Mouse (Mus musculus): ENCODE results near the gene Ralgds.
A peak's percentile ranks its signal among the peaks of the same experiment; 100 is the strongest.
"Not testable (repeated sequence)": the region's sequence is repeated elsewhere in the genome, so short reads cannot be mapped to it uniquely, and the experiment has no call there.

Ralgds gene

DNA sequence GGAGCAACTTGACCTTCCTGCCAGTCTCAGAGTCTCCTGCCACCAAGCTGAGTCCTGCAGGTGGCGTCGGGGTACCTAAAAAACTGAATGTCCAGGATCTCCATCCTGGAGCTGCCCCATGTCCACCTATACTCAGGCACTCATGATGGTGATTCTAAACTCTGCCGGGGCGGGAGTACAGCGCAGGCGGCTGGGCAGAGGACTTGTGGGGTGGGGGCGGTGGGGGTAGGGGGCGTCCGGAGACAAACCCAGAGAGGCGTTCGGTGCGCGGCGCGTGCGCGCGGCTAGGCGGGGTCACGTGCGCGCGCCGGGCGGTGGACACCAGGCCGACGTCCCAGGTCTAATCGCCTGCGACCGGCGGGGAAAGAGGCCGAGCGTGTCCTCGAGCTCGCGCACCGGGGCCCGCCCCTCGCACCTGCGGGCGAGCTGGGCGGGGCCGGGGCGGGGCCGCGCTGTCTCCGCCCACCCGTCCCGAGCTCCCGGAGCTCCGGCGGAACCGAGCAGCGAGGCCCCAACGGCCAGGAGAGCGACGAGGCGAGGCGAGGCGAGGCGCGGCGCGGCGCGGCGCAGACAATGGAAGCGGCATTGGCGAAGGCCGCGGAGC is at the start of gene Ralgds:
Gene Ralgds, plus strand, starts transcription at position 328 of the 604 bp plus-strand sequence.
- no peak for DNase-seq (ENCODE audit: low read depth)

DNA sequence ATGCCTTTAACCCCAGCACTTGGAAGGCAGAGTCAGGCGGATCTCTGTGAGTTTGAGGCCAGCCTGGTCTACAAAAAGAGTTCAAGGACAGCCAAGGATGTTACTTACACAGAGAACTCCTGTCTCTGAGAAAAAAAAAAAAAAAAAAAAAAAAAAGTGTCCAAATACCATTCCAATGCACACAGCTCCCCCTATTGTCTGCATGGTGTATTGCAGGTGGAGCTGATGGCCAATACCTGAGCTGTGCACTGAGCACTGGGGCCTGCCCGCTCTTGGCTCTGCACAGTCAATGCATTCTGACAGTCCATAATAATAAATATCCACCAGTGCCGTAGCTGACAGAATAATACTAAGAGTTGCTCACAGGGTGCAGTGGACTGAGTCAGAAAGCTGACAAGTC is 49.0 kb upstream of the Ralgds start:
- peak; percentile 76 for DNase-seq (ENCODE audit: low read depth)

DNA sequence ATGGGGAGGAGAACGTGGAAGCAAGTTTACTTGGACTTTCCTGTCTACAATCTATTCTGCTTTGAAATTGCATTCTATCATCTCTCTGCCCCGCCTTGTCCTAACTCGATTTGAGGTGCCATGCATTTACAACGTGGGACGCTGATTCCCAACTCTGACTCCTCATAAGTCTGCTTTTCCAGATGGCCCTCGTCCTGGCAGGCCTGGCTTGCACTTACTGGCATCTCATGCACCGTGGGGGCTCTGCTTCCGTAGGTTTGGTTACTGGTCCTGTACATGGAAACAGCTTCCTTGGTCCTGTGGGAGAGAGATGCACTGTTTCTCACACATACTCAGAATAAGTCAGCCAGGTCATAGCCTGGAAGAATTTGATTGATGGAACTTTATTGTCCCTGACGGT is 48.0 kb upstream of the Ralgds start:
- DNase-seq (ENCODE audit: low read depth) = no peak

DNA sequence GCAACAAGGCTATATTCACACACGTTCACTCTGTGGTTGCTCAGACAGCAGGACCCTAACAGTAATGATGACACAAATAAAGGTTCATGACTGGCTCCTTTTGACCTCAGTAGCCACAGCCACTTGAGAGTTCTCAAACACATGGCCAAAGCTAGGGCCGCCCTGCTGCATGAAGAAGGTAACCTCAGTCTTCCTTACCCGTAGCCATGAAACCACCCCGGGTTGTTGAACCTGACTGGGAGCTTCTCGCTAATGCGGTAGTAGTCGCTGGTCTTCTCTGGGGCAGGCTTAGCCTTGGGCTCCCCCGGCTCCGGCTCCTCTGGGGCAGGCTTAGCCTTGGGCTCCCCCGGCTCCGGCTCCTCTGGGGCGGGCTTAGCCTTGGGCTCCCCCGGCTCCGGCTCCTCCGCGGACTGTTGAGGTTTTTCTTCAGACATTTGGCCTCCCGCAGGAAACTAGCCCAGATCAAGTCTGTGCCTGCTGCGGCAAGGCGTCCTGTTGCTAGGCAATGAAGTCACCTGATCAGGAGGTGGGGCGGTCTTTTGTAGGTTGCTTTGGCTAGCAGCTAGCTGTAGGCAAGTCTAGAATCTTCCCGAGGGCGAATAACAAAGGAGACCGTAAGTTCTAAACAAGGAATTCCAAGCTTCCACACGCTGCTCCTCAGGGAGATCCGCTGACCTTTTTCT is 46.9 kb upstream of the Ralgds start, which contains the start of gene 1700007K13Rik:
Gene 1700007K13Rik, minus strand, starts transcription at position 497 of the 683 bp plus-strand sequence.
- peak; percentile 63 for DNase-seq (ENCODE audit: low read depth)

DNA sequence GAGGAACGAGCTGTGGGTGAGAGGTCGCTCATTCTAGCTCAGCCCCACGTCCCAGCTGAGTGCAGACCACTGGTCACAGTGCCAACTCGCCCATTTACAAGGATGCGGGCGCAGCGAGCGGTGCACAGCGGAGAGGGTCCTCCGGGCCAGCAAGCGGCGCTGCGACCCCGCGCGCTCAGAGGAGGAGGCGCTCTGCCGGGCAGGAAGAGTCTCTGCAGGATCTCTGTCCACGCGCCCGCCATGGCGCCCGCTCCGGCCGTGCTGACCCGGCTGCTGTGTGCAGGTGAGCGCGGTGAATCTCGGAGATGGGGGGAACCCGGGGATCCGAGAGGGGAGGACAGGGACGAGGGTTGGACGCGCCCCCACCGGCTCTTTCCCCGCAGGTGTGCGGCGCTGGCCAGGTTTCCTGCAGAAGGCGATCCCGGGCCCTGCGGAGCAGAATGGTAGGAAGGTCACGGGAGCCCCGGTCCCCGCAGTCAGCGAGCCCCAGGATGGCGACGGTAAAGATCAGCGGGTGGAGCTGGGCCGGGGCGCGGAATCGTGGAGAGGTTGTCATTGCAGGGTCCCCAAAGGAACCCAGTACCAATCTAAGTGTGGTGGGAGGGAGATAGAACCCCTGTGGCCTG is 45.0 kb upstream of the Ralgds start, which contains the start of gene Mrps2:
Gene Mrps2, plus strand, starts transcription at position 207 of the 626 bp plus-strand sequence.
- peak; percentile 93 for DNase-seq (ENCODE audit: low read depth)

DNA sequence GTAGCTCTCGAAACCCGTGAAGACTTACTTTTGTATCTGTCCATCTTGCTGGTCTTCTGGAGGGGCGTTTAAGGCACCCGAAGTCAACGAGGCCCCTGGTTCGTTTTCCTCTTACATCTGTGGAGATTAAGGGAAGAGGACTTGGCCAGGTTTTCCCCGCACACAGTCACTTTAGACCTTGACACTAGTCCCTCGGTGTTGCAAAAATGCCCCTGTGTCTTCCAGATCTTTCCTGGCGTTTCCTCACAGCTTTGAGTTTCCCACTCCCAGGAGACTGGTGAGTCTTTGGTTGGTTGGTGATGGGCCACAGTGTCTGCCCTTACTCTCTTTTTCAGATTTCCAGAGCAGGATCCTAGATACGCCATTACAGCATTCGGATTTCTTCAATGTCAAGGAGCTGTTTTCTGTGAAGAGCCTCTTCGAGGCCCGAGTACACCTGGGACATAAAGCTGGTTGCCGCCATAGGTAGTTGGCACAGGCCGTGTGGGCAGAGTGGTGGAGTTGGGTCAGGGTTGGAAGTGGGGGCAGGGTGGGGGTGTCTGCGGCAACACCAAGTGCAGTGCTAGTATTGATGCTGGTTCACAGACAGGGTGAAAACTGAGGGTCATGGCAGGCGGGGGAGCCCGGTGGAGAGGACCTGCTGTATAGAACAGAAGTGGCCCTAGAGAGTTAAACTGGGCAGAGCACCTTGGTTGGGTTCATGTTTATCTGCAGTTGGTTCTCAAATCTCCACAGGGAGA is 44.3 kb upstream of the Ralgds start:
- peak; percentile 12 for DNase-seq (ENCODE audit: low read depth)

DNA sequence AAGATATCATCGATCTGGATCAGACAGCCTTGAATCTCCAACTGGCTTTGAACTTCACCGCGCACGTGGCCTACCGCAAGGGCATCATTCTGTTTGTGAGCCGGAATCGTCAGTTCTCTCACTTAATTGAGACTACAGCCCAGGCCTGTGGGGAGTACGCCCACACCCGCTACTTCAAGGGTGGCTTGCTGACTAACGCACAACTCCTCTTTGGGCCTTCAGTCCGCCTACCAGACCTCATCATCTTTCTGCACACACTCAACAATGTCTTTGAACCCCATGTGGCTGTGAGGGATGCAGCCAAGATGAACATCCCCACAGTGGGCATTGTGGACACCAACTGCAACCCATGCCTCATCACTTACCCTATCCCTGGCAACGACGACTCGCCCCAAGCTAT is 43.5 kb upstream of the Ralgds start:
- no peak for DNase-seq (ENCODE audit: low read depth)

DNA sequence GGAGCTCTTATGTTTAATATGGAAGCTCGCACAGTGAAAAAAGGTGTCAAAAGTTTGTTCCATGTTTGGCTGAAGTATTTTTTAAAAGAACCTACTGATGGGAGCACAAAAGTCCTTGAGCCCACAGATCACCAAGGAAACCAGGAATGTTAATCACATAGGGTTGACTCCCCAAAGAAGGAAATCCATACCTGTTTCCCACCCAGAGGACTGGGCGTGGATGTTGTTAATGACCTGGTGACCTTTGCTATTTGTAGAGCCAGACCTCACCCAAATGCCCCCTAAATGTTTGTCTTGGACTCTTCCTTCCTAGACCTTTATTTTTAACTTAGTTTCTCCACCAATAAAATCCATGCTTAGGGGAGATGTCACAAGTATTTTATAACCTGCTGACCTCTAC is 42.3 kb upstream of the Ralgds start:
- no peak for DNase-seq (ENCODE audit: low read depth)

DNA sequence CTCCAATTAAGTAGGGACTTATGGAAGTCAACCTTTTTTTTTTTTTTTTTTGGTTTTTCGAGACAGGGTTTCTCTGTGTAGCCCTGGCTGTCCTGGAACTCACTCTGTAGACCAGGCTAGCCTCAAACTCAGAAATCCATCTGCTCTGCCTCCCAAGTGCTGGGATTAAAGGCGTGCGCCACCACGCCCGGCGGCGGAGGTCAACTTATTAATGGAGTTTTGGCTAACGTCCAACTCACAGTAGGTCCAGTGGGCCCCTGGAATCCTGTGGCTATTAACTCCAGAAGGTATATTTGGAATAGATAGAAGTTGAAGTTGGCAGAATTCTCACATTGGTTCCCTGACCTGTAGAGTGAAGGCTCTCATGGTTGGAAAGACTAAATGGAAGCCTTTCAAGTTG is 40.9 kb upstream of the Ralgds start:
- not testable (repeated sequence) for DNase-seq (ENCODE audit: low read depth)

DNA sequence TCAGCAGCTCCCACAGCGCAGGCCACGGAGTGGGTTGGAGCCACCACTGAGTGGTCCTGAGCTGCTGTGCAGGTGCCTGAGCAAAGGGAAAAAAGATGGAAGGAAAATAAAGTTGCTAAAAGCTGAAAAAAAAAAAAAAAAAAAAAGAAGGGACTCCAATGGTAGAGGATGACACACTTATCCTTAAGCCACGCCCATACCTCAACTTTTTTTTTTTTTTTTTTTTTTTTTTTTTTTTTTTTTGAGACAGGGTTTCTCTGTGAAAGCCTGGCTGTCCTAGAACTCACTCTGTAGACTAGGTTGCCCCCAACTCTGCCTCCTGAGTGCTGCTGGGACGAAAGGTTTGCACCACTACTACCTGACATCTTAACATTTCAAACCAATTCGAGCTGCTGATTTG is 34.9 kb upstream of the Ralgds start:
- DNase-seq (ENCODE audit: low read depth) = not testable (repeated sequence)

DNA sequence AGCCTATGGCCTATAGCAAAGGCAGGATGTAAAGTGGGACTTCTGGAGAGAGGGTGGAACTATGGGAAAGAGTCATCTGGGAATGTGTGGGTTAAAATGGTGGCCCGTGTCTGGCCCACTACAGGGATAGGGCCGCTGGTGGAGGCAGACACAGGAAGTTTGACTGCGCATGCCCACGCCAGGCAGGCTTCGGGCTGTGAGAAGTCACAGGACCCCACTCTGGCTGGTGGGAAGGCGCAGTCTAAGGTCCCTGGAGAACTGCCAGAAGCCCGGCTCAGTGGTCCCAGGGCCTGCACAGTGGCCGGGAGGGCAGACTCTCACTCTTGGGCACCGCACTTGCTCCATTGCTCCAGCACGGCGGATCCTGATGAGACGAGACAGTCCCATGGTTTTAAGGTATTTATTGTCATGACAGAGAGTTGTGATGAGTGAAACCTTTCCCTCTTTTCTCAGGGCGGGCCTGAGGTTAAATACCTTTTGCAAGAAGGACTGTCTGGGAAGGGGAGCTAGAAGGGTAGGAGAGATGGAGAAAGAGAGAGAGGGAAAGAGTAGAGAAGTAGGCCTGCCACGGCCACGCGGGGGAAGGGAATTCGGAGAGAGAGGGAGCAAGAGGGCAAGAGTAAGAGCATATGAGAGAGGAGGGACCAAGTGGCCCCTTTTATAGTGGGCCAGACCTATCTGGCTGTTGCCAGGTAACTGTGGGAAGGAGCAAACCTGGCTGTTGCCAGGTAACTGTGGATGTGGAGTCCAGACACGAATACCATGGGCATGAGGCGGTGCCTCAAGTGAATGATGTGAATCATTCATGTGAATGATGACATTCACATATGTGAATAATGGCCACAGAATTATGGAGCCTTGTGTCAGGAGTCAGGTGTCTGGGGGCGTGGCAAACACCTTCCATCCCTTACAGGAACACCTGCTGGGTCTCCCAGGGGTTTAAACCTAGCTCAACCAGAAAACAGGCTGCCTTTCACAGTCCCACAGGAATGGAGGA is 33.4 kb upstream of the Ralgds start:
- no peak for DNase-seq (ENCODE audit: low read depth)

DNA sequence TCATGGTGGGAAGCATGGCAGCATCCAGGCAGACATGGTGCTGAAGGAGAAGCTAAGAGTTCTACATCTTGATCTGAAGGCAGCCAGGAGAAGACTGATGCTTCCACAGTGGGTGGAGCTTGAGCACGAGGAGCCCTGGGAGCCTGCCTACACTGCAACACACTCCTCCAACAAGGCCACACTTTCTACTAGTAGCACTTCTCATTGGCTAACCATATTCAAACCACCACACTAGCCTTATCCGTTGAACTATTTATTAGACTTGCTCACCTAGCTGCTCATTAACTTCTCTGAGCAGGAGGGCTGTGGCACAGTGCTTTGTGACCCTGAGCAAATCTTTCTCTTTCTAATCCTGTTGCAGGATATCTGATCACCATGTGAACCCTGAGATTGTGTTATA is 29.1 kb upstream of the Ralgds start:
- no peak for DNase-seq (ENCODE audit: low read depth)

DNA sequence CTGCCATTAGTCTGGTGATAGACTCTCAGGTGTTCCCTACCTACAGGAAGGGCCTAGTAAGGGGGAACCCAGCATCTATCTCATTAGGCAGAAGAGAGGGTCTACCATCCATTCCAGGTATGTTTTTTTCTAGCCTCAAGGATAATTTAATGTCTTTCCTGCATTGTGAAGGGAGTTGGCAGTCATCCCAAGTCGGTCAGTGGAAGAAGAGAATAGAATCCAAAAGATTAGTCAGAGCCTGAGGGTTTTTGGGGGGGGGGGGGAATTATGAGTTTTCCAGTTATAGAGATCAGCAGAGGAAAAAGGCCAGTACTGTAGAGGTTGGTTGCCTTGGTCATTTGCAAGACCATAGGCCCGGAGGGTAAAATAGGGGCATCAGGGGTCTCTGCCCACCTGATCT is 18.4 kb upstream of the Ralgds start:
- DNase-seq (ENCODE audit: low read depth) = peak; percentile 86

DNA sequence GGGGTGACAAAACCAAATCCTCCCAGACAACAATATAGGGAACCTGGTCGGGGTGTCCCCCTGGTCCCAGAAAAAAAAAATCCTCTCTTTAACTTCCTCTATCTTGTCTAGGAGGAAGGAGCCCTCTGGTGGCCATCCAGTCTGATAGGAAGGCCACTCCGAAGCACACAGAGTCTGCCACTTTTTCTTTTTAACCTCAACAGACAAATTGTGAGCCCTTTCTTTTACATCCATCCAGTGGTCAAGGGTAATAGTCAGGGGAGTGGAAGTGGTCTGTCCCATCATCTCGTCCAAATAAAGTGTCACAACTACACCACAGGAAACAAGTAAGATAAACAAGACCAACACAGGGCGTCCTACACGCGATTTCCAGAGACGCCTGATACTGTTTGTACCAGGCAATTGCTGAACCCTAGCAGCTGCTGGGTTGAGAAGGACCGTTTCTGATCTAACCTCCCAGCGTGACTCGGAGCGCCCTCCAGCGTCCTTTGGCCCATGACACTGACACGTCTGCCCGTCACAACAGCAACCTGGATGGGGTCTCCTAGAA is 17.6 kb upstream of the Ralgds start:
- DNase-seq (ENCODE audit: low read depth) = peak; percentile 55

DNA sequence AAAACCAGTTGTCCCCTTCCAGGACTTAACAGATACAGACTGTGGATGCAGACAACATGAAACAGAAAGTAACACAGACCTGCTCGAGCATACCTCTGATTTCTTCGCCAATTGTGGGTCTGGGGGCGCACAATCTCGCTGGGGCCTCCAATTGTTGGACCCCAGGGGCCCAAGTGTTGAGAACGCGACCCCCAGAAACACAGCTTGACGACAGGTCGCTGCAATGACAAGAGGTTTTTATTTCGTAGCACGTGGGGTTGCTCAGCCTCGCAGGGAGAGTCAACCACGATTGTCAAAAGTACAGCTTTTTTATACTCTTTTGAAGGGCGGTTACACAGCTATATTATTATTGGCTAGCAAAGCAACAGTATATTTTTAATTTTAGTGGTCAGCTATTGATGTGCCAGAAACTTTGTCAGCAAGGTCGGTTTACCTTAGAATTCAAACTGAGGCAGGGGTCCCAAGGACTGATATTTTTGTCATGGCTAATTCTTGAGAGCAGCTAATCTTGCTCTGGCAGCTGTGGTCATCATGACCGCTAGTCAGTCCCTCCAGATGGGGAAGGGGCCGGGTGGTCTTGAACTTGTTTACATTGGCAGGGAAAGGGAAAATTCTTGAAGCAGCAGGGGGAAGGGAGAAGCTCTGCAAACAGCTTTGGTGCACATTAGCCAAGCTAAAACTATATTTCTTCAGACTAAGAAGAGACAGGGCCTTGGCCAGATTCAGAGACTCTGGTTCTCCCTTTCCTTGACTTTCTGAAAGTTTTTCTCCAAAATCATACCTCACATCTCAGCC is 16.9 kb upstream of the Ralgds start:
- DNase-seq (ENCODE audit: low read depth) = no peak

DNA sequence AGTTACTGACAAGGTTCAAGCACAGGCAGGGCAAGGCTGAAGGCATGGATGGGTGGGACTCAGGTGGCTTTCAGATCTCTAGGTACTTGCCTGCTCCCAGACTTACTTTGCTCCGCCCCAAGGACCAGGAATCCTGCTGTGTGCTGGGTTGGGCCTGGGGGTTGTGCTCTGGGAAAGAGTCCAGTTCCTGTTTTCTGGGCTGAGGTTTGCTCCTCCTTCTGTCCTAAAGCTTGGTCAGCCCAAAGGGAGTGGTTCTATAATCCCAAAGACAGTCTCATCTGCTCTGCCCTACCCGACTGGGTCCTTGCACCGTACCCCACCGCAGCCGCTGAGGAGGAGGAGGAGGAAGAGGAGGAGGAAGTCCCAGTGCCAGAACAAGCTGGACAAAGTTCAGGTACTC is 16.3 kb upstream of the Ralgds start, which contains the start of gene Gbgt1:
Gene Gbgt1, plus strand, starts transcription at position 221 of the 400 bp plus-strand sequence.
- peak; percentile 23 for DNase-seq (ENCODE audit: low read depth)

DNA sequence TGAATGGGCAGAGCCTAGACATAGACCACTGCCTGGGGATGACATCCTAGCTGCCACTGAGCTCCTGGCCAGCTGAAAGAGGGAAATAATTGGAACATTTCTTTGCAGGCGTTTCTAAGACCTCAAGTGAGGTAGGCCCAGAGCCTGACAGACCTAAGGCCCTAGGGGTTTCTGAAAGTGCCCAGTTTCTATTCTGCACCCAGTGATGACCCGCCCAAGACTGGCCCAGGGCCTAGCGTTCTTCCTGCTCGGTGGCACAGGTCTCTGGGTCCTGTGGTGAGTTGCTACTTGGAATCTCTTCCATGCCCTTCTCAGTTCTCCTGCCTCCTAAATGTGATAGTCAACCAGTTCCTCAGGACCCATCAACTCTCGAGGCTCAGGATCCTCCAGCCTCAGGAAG is 15.4 kb upstream of the Ralgds start:
- no peak for DNase-seq (ENCODE audit: low read depth)

DNA sequence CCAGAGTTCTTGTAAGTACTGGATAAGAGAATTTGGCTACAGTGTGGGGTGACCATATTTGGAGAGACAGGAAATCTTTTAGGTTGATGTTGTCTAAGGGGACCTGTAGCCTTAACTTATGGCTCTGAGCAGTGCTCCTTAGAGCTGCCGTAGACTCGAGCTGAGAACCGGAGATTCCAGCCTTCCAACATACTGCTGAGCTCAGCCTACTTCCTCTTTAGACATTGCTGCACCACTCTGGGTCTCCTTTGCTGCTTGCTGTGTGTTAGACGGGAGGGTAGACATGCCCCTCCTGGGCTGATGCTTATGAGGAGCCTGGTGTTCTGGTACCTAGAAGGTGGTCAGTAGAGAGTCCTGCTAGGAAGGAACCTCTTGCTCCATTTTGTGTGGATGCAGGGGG is 14.5 kb upstream of the Ralgds start:
- no peak for DNase-seq (ENCODE audit: low read depth)

DNA sequence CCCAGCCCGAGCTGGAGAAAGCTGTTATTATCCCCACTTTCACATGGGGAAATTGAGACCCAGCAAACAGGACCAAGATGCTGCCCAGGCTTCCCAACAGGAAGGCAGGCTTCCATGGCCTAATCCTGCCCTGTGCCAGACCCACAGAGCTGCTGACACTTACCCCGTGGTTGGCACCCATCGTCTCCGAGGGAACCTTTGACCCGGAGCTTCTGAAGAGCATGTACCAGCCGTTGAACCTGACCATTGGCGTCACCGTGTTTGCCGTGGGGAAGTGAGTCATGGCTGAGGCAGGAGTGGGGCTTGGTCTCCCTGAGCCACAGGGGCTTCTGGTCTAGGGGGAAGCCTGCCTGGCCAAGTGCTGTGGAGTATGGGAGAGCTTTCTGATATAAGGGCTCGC is 9.9 kb upstream of the Ralgds start:
- peak; percentile 21 for DNase-seq (ENCODE audit: low read depth)

DNA sequence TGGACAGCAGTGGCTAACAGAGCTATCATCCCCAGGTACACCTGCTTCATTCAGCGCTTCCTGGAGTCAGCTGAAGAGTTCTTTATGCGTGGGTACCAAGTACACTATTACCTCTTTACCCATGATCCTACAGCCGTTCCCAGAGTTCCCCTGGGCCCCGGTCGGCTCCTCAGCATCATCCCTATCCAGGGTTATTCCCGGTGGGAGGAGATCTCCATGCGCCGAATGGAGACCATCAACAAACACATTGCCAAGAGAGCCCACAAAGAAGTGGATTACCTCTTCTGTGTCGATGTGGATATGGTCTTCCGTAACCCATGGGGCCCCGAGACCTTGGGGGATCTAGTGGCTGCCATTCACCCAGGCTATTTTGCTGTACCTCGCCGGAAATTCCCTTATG is 8.2 kb upstream of the Ralgds start:
- no peak for DNase-seq (ENCODE audit: low read depth)

All from NIH3T3 (cell line).